Mouse (Mus musculus): ENCODE measurements around the gene Cacna1h. TPM values are rescaled to one million over a fixed set of nuclear protein-coding genes. Genes with fewer than 3 reads are reported as not detected.

Cacna1h gene
- polyA plus RNA-seq, 1 experiment from 2014 or later = 2.1 TPM

GRCm38 (mm10) chr17:25464091-25464490 is 30.5 kb upstream of the Cacna1h start:
- H3K4me1 ChIP-seq = peaks cover 17% of the 10 kb centered on the region
- no peak for DNase-seq (ENCODE audit: low spot score)
- no peaks in the 10 kb centered on the region for H3K36me3 ChIP-seq
- WGBS = 86% methylated on average over 4 of the region's 4 CpGs
- H3K27ac ChIP-seq (replicated peaks) = no peak overlapping the region
- no peak overlapping the region for H3K4me3 ChIP-seq
- H3K27me3 ChIP-seq (ENCODE audit: low read depth, poor library complexity, severe bottlenecking) = no peaks in the 10 kb centered on the region
- H3K9me3 ChIP-seq (replicated peaks) = no peaks in the 10 kb centered on the region

DNA sequence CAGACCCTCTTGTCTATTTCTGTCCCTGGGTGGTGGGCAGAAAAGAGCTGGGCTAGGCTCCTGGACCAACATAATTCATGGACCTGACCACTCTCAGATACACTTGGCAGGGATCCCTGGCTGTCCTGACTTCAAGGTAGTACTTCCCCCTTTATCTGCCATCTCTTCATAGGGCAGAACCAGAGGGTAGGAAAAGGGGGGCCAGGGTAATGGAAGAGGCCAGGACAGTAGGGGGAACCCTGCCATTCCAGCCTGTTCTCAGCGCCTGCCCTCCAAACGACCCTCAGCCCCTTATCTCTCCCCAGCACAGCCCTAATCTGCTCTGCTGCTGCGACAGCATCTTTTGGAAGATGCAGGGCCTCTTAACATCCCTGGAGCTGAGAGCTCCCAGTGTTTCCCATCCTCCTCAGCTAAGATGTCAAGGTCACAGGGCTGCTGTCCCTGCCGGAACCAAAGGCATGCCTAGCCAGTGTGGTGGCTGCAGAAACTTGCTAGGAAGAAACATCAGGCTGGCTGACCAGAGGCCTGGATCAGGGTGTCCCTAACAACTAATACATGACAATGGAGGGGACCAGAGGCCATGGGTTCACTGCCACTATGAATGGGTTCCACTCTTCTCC is 29.9 kb upstream of the Cacna1h start:
- 79% methylated on average over 4 of the region's 4 CpGs for WGBS
- H3K4me1 ChIP-seq = peaks cover 17% of the 10 kb centered on the region
- no peak for DNase-seq (ENCODE audit: low spot score)
- H3K9me3 ChIP-seq (replicated peaks) = no peaks in the 10 kb centered on the region
- no peak overlapping the region for H3K27ac ChIP-seq (replicated peaks)
- no peaks in the 10 kb centered on the region for H3K27me3 ChIP-seq (ENCODE audit: low read depth, poor library complexity, severe bottlenecking)
- no peaks in the 10 kb centered on the region for H3K36me3 ChIP-seq
- H3K4me3 ChIP-seq = no peak overlapping the region

GRCm38 (mm10) chr17:25462236-25462875 is 28.8 kb upstream of the Cacna1h start:
- WGBS = 36% methylated on average over 9 of the region's 9 CpGs
- no peak for DNase-seq (ENCODE audit: low spot score)
- peak overlapping the region; percentile 49 for H3K27ac ChIP-seq (replicated peaks)
- no peaks in the 10 kb centered on the region for H3K27me3 ChIP-seq (ENCODE audit: low read depth, poor library complexity, severe bottlenecking)
- H3K4me1 ChIP-seq = peaks cover 17% of the 10 kb centered on the region
- no peak overlapping the region for H3K4me3 ChIP-seq
- no peaks in the 10 kb centered on the region for H3K36me3 ChIP-seq
- H3K9me3 ChIP-seq (replicated peaks) = no peaks in the 10 kb centered on the region

- Histone ChIP-seq H3K36me3 (no peaks in the 10 kb centered on the region), H3K27me3 (ENCODE audit: low read depth, poor library complexity, severe bottlenecking) (no peaks in the 10 kb centered on the region), H3K9me3 (replicated peaks) (no peaks in the 10 kb centered on the region), H3K4me1 (peaks cover 22% of the 10 kb centered on the region), H3K4me3 (no peak overlapping the region), H3K27ac (replicated peaks) (0 out of 2 replicates have a peak overlapping the region, but pooled peaks have one; percentile 2)
- 53% methylated on average over 8 of the region's 8 CpGs for WGBS
- no peak for DNase-seq (ENCODE audit: low spot score)
Observed at GRCm38 (mm10) chr17:25456540-25456939, 23.0 kb upstream of the Cacna1h start.

DNA sequence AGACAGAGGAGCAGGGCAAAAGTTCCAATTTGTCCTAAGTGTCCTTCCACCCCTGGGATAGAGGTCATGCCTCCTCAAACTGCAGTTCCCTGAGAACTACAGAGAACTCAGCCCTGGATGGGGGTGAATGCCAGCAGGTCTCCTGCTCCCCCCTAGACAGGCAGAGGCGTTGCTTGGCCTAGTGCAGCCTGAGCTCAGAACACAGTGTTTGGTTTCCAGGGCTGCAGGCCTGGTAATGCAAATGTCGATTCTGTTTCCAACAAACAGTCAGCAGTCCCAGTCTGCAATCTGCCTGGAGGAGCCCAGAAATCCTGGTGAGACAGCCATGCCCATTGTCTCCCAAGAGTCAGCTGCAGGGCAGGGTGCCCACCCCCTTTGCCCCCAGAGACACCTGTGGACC is 20.7 kb upstream of the Cacna1h start, which contains the start of gene Tekt4:
Gene Tekt4, plus strand, starts transcription at position 344 of the 400 bp plus-strand sequence.
- 44% methylated on average over 2 of the region's 2 CpGs for WGBS

GRCm38 (mm10) chr17:25452246-25452965 is 18.8 kb upstream of the Cacna1h start:
- Histone ChIP-seq H3K4me3 (no peak overlapping the region), H3K4me1 (peaks cover 32% of the 10 kb centered on the region), H3K9me3 (replicated peaks) (no peaks in the 10 kb centered on the region), H3K27me3 (ENCODE audit: low read depth, poor library complexity, severe bottlenecking) (no peaks in the 10 kb centered on the region), H3K27ac (replicated peaks) (no peak overlapping the region), H3K36me3 (no peaks in the 10 kb centered on the region)
- no peak for DNase-seq (ENCODE audit: low spot score)
- 79% methylated on average over 5 of the region's 5 CpGs for WGBS

More for the DNA sequence above, 20.7 kb upstream of the Cacna1h start, which contains the start of gene Tekt4:
- Histone ChIP-seq H3K27me3 (ENCODE audit: low read depth, poor library complexity, severe bottlenecking) (no peaks in the 10 kb centered on the region), H3K4me1 (peaks cover 27% of the 10 kb centered on the region), H3K4me3 (no peak within 1 kb of the TSS), H3K9me3 (replicated peaks) (no peaks in the 10 kb centered on the region), H3K36me3 (no peaks in the 10 kb centered on the region), H3K27ac (replicated peaks) (peak within 1 kb of the TSS; percentile 13)
- DNase-seq (ENCODE audit: low spot score) = no peak

DNA sequence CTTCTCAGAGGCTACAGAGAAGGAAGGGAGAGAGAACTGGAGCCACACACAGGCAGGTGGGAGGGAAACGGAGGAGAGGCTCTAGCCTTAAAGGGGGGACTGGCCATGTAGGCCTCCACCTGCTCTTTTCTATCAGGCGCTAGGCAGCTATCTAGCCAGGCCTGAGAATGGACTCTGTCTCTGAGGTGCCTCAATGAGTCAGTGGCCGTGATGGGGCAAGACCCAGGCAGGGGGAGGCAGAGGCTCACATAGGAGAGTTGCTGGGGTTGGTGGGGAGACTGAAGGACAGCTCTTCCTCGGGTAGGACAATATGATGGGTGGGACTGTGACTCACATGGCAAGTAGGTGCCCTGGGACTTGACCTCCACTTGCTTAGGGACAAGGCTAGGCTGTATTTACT is 16.7 kb upstream of the Cacna1h start:
- Histone ChIP-seq H3K27me3 (ENCODE audit: low read depth, poor library complexity, severe bottlenecking) (no peaks in the 10 kb centered on the region), H3K36me3 (no peaks in the 10 kb centered on the region), H3K4me3 (no peak overlapping the region), H3K4me1 (peaks cover 23% of the 10 kb centered on the region), H3K9me3 (replicated peaks) (no peaks in the 10 kb centered on the region), H3K27ac (replicated peaks) (peak overlapping the region; percentile 38)
- DNase-seq (ENCODE audit: low spot score) = no peak
- WGBS = 62% methylated on average over 4 of the region's 4 CpGs

- no peak for DNase-seq (ENCODE audit: low spot score)
- H3K27me3 ChIP-seq (ENCODE audit: low read depth, poor library complexity, severe bottlenecking) = no peaks in the 10 kb centered on the region
- no peaks in the 10 kb centered on the region for H3K9me3 ChIP-seq (replicated peaks)
- no peaks in the 10 kb centered on the region for H3K36me3 ChIP-seq
- no peak overlapping the region for H3K27ac ChIP-seq (replicated peaks)
- peaks cover 10% of the 10 kb centered on the region for H3K4me1 ChIP-seq
- 85% methylated on average over 12 of the region's 12 CpGs for WGBS
- H3K4me3 ChIP-seq = no peak overlapping the region
Observed at GRCm38 (mm10) chr17:25447865-25448264, 14.3 kb upstream of the Cacna1h start.

DNA sequence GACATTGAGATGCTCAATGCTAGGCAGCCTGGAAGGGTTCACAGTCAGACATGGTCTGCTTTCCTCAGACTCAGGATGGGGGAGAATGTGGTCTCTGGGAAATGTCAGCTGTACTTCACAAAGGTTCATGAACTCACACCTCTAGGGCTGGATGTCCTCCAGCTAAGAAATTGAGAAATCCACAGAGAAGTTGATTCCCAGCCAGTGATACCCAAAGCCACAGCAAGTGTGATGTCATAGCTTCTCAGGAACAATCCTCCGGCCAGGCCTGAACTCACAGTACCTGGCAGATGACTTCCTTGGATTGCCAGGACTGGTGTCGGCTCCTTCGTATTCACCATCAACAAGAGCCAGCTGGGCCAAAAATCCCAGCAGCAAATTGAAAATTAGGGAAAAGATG is 12.3 kb upstream of the Cacna1h start:
- 91% methylated on average over 3 of the region's 3 CpGs for WGBS
- Histone ChIP-seq H3K27ac (replicated peaks) (no peak overlapping the region), H3K27me3 (ENCODE audit: low read depth, poor library complexity, severe bottlenecking) (no peaks in the 10 kb centered on the region), H3K4me1 (peaks cover 13% of the 10 kb centered on the region), H3K9me3 (replicated peaks) (no peaks in the 10 kb centered on the region), H3K36me3 (no peaks in the 10 kb centered on the region), H3K4me3 (no peak overlapping the region)
- no peak for DNase-seq (ENCODE audit: low spot score)

GRCm38 (mm10) chr17:25445074-25445473 is 11.5 kb upstream of the Cacna1h start:
- Histone ChIP-seq H3K27ac (replicated peaks) (no peak overlapping the region), H3K4me3 (no peak overlapping the region), H3K4me1 (peaks cover 11% of the 10 kb centered on the region), H3K9me3 (replicated peaks) (no peaks in the 10 kb centered on the region), H3K36me3 (no peaks in the 10 kb centered on the region), H3K27me3 (ENCODE audit: low read depth, poor library complexity, severe bottlenecking) (no peaks in the 10 kb centered on the region)
- DNase-seq (ENCODE audit: low spot score) = no peak
- 83% methylated on average over 4 of the region's 4 CpGs for WGBS

- Histone ChIP-seq H3K9me3 (replicated peaks) (no peaks in the 10 kb centered on the region), H3K27ac (replicated peaks) (no peak overlapping the region), H3K36me3 (no peaks in the 10 kb centered on the region), H3K4me3 (no peak overlapping the region), H3K27me3 (ENCODE audit: low read depth, poor library complexity, severe bottlenecking) (no peaks in the 10 kb centered on the region), H3K4me1 (0 out of 2 replicates have a peak, but pooled peaks cover 3% of the 10 kb centered on the region)
- WGBS = 85% methylated on average over 3 of the region's 3 CpGs
- DNase-seq (ENCODE audit: low spot score) = no peak
Observed at GRCm38 (mm10) chr17:25442889-25443288, 9.3 kb upstream of the Cacna1h start.

DNA sequence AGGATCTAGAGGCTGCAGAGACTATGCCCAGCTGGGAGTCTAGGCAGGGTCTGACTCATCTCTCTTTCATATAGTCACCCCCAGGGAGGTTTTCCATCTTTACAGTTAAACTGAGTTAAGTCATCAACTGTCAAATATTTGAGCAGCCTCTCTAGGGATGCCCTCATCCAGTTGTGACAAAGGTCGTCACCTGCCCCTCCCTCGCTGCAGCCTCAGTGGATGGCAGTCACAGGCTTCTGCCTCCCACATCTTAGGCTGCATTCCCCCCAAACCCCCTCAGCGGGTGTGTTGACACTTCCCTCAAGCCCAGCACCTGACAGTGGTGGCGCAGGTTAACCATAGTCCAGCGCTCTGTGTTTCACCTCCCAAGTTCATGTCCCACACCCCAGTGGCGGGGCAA is 7.8 kb upstream of the Cacna1h start:
- H3K4me1 ChIP-seq = 0 out of 2 replicates have a peak, but pooled peaks cover 3% of the 10 kb centered on the region
- no peak overlapping the region for H3K27ac ChIP-seq (replicated peaks)
- no peak overlapping the region for H3K4me3 ChIP-seq
- H3K27me3 ChIP-seq (ENCODE audit: low read depth, poor library complexity, severe bottlenecking) = peaks cover 6% of the 10 kb centered on the region; the same call in 1 of the 2 replicates
- 82% methylated on average over 6 of the region's 6 CpGs for WGBS
- H3K9me3 ChIP-seq (replicated peaks) = no peaks in the 10 kb centered on the region
- H3K36me3 ChIP-seq = no peaks in the 10 kb centered on the region
- DNase-seq (ENCODE audit: low spot score) = no peak

DNA sequence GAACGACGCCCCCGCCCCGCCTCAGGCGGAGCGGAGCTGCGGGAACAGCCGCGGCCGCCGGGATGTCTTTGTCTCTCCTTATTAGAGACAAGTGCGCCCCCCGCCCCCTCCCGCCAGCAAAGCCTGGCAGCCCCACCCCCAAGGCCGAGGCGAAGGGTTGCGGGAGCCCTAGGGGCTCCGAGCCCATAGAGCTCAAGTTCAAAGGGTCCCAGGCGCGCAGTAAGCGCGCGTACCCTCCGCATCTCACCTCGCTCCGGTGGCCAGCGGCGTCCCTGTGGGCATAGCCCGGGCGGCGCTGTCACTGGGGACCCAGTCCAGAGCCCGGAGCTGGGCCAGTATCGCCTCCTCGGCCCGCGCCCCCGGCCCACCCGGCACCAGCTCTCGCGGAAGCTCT is 363 bp downstream of the Cacna1h start:
- under 1% methylated on average over 33 of the region's 40 CpGs for WGBS
- no peaks in the 10 kb centered on the region for H3K36me3 ChIP-seq
- H3K27ac ChIP-seq (replicated peaks) = peak overlapping the region; percentile 89
- no peak for DNase-seq (ENCODE audit: low spot score)
- H3K4me3 ChIP-seq = peak overlapping the region; percentile 82
- H3K27me3 ChIP-seq (ENCODE audit: low read depth, poor library complexity, severe bottlenecking) = peaks cover 87% of the 10 kb centered on the region
- H3K4me1 ChIP-seq = peaks cover 52% of the 10 kb centered on the region
- H3K9me3 ChIP-seq (replicated peaks) = no peaks in the 10 kb centered on the region
